Mouse (Mus musculus): ENCODE measurements around the gene Etv6.

The Etv6 gene

DNA sequence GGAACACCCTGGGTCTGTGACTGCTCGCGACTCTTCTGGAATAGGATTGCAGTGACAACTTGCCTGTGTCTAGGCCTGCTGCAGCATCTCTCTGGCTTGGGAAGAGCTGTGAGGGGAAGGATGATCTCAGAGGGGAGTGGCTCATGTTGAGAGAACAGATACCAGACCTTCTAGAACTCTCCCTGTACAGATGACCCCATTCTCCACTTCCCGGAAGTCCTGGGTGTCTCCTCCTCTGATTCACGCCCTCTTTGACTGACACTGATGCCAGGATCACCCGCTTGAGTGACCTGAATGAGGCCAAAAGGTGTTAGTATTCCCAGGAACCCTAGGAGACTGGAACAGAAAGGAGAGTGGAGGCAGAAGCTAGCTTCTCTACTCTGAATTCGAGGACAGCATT, 137.9 kb downstream of the Etv6 start:
- no peak for DNase-seq

DNA sequence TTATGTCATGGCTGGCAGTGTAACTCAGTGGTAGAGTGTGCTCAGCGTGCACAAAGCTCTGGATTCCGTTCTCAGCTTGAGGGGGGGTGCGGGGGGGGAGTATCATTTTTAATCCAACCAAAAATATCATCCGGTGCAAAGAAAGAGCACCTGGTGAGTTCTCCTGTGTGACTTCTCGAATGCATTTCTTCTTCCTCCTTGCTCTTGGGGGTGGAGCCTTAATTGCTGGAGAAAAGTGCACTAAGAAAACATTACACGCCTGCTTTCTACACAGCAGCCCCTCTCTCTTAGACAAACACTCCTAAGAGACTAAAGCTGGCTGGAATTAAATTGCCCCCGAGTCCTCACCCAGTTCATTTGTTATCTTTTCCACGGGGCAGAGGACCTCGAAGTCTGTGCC, 139.6 kb downstream of the Etv6 start:
- no peak for DNase-seq

DNA sequence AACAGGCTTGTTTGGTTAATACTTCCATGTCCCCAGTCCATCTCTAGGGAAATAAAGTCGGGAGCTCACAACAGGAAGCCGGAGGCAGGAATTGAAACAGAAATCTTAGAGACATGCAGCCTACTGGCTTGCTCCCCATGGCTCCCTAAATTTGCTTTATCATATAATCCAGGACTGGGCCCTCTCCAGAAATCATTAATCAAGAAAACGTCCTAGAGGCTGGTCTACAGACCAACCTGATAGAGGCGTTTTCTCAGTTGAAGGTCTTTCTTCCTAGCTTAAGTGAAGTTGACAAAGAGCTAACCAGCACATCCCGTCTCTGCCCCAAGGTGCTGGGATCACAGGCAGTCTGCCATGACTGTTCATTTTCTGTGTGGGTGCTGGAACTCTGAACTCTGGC, 141.7 kb downstream of the Etv6 start:
- no peak for DNase-seq

DNA sequence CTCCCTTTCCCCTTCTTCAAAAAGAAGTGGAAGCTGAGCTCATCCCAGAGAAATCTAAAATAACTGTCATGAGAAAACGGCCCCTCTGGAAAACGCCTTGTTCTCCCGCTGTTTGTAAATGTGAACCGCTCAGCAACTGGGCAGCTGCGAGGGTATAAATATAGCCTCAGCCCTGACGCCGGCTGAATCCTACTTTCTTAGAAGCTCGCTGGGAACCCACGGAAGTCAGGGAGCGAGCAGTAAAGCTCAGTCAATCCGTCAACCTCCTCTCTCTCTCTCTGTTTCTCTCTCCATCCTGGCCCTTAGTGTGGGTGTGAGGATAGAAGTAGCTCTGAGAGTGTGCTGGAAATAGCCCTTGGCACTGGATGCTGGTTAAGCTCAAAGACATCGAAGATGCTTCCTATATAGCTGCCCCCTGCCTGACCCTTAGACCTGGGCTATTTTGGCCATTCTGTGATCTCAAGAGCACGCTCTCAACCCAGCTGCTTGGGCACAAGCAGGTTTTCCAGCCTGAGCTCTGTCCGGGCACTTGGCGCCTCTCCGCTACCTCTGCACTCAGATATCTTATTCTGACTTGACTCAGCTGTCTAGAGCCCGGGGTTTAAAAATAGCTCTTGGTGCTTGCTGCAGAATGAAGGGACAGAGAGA, 146.9 kb downstream of the Etv6 start:
- DNase-seq: no peak

DNA sequence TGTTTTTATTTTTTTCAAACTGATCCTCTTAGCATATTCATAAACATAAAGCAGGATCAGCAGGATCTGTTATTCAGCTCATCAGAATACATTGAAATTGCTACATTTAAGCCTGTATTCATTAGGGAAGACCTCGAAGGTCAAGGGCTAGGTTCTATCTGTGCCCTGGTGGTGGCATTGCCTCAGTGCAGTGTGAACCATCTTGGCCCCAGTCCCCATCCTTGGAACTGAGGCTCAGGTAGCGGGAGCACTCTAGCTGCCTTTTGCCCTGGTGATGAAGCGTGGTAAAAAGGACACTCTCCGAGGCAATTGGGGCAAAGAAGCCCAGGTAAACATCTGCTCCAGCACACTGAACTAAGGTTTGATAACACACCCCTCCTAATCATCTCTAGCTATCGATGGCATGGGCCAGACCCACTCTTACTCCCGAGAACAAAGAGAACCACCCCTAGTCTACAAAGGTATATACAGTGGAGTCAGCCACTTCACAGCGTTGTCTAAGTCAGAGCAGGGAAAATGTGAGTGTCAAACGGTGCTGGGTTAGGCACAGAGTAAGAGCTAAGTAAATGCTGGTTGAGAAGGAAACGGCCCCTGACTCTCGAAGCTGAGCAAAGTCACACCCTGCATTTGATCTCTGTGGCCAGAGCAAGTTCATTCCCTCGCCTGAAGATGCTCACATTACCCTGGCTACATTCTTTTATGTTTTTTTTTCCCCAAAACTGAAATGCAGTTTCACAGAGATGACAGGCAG, 148.3 kb downstream of the Etv6 start:
- DNase-seq: peak in 1 of 2 experiments; percentile 47

DNA sequence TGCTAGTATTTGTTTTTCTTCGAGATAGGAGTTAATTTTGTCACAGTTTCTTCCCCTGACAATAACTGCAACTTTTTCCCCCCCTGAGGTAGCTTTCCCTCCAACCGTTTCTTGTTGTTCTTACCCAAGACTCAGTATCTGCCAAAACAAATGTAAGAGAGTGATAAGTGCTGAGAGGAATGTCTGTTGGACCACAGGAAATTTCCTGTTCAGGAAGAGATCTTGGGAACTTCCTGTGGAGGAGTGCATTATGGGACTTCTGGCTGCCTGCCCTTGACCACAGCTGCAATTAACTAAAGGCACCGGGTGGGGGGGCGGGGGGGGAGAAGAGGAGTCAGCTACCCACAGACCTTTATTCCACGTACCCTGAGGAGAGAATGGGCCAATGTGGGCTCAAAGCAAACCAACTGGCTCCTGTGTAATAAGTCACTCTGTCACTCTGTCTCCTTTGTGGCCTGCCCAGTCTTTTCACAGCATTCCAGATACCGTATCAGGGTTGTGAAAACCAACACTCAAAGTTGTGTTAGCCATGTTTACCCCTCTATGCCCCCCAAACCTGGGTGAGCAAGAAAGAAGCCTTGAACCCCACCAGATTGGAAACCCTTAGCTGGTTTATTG, 150.9 kb downstream of the Etv6 start:
- DNase-seq: peak; percentile 76 to 83

DNA sequence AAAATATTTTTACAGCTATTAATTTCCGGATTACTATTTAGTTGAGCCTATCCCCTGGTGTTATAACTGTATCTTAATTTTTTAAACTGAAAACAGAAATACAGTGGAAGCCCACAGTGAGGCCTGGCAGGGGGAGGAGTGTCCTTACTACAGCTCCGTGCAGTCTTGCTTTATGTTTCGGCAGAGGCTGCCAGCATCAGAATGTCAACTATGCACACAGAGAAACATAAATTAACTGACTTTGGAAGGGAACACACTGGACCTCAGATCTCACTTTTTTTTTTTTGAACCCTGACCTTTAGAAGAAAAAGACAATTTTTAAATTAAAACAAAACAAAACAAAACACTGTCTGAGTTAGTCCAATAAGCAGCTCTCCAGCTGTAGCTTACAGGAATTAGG, 153.2 kb downstream of the Etv6 start:
- DNase-seq: no peak

DNA sequence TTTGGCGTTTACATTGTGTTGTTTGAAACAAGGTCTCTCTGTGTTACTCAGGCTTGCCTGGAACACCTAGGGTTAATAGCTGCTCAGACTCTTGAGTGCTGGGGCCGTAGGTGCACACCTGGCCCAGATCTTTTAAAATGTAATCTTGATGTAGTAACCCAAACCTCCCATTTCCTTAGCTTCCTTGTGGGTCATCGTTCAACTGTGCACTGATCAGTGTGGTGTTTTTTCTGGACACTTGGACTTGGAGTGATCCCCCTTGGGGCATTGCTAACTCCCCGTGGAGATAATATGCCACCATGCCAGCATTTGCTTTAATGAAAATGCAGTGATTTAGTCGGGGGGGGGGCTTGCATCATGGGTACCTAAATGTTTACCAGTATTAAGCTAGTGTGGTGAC, 153.7 kb downstream of the Etv6 start:
- DNase-seq: no peak

DNA sequence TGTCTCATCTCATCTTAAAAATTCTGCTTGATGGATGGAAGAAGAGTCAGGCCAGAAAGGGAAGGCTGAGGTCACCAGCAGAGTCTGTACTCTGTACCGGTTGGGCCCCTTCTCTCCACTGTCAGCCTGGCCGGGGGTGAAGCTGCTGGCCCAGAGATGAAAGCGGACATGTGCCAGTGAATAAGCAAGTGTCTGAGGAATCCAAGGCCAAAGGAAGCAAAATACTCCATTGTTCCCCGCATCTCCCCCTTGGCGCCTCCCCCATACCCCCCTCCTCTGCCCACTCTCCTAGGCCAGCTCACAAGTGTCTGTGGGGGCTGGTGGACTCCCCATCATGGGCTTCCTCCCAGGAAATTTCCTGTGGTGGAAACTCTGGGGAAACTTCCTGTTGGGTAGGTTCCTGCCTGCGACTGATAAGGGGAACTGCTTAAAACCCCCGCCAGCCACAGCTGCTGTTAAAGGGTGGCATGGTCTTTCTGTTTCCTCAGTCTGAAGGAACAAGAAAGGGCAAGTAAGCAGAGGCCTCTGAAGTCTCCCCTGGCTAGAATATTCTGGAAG, 154.2 kb downstream of the Etv6 start:
- DNase-seq: peak; percentile 42 to 48

DNA sequence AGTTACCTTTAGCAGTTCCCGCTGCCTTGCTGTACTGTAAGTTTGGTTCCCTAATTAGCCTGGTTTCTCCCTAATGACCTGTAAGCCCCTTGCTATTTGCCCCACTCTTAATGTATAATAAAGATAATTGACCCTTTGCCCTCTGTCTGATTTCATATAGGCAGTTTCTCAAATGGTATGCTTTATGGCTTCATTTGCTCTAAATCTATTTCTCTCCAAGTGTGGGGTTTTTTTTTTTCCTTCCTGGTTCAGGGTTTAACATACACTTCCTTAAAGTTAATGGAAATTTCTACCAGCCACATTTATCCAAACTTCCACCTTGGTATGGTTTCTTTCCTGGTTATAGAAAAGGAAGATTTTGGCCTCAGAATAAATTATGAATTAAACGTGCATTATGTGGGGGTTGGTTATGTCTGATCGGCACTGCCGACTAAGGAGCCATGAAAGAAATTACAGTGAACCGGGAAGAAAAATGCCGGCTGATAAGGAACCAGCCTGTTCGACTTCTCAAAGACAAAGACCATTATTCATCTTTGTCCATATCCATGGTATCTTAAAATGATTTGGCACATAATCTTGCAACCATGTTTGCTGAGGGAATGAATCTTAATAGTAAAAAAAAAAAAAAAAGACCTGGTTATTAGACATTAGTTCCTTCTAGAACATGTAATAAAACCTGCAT, 155.2 kb downstream of the Etv6 start:
- DNase-seq: no peak

DNA sequence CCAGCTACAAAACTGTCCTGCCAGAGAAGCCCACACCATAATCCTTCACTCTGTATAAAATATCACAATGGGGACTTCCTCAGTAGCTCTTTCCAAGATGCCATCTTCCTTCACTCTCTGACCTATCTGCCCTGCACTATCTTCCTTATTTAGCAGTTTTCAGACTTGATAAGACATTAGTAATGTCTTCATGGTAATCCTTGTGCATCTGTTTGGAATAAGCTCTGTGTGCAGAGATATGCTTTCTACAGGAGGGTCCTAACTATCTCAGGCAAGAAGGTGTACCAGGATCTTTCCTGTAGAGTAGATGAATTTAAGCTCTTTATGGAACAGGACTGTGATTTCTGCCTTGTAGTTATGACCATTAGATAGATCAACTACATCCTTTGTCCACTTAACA, 157.2 kb downstream of the Etv6 start:
- DNase-seq: no peak

DNA sequence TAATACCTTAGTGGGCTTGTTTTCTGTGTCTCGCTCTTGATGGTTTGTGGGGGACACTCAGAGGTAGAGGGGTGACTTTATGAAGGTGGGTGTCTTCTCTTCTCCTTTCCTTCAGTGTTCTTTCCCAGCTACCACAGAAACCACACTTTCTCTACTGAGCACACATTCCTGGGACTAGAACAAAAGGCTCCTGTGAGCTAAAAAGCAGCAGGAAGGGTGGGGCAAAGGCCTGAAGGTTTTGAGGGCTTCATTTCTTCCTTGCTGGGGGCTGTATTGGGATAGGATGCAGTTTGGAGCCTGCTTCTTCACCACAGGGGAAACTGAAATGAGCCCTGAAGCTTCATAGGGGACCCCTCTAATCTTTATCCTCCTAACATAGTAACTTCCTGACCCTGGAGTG, 164.4 kb downstream of the Etv6 start:
- no peak for DNase-seq

DNA sequence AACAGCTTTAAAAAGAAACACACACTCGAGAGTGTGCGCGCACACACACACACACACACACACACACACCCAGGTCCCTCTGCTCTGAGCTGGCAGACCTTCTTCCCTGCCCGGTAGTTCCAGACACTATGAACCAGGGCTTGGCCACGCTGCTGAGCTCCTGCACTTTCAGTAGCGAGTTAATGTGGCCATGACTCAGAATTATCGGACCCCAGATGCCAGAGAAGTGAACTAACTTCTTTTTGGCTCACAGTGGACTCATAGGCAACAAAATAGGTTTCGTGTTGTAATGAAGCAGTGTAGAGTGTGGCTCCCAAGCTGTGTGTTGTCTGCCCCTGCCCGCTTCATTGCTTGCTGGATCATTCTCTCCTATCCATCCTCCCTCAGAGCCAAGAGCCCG, 165.1 kb downstream of the Etv6 start:
- DNase-seq: no peak

DNA sequence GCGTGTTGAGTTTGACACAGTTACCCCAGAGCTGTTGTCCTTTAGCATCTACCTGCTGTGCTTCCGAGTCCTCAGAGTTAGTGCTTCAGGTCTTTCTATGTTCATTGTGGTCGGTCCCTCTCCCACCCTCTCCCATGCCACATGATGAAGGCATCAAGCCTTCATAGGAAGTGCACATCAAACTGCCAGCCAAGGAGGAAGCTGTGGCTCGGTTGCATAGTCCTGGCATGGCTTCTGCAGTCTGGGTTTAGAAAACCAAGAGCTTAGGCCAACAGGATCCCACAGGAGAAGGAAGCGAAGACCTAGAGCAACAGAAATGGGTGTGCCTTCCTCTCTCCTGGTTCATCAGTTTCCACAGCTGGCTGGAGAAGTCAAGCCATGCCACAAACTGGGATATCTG, 166.7 kb downstream of the Etv6 start:
- DNase-seq: no peak

DNA sequence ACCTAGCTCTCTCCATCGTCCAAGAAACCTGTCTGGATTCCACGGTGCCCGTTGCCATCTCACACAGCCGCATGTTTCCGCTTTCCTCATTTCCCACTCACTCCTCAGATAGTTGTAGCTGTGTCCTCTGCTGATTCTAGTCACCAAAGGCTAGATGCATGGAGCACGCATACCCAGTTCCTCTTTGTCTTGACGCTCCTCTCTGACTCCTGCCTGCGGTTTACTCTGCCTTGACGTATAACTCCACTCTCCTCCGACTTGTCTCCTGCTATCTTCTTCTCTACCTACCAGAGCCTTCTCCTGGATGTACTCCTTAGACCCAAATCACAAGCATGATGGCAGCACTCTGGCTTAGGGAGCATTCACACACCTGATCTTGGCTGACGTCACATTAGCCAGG, 169.7 kb downstream of the Etv6 start:
- no peak for DNase-seq

DNA sequence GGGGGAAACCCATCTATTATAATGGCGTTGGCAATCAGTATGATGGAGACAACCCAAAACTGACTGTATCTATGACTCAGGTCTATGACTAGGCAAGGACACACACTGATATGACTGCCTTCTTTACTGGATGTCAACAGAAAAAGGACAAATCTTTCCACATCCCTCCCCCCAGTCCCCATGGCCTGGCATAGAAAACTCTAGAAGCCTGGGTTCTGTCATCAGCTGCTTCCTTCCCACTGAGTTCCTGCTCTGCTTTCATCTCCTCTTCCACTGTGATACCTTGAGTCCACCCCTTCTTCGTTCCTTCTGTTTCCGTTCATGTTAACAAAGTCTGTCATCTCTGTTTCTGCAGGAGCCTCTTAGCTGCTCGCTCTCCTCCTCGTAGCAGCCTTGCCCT, 170.2 kb downstream of the Etv6 start:
- DNase-seq: no peak

DNA sequence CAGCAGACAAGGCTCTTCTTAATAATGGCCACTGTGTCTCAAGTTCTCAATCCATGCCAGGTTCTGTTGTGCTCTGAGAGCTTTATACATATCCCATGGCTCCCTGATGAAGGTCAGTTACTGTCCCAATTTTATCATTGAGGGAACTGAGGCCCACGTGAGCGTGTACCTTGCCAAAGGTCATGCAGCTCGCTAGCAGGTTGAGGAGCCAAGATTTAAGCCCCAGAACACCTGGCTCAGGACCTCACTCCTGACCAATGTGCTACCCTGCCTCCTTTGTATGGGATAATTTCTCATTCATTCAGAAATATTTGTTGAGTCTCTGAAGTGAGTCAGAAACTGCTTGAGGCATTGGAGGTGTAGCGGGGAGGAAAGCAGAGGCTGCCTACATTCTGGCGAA, 170.8 kb downstream of the Etv6 start:
- no peak for DNase-seq

DNA sequence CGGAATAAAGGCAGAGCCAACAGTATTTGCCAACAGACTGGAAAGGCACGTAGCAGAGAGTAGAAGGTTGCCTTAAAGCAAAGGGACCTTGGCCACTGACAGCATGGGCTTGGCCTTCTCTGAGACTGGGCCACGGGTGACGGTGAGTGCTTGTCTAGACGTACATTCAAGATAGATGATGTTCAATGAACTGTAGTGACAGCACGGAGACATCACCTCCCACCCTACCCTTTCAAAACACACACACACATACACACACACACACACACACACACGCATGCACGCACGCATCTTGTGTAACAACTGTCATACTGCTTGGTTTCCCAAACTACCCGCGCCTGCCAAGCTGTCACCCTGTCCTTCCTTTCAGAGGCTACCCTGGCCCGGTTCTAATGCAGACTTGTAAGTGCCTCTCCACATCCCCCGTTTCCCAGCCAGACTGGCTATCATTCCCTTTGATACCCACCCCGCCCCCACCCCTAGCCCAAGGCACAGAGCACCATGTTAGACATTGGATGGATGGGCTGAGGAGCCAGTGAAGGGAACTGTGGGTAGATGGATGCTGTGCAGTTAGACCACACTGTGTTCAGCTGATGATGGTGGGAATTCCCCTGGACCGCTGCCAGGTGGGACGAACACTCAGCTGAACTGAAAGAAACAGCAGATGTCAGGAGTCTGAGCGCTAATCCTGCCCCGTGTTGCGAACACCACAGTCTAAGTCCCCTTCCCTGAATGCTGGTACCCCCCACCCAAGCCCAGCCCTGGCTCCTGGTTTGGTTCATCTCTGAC, 172.1 kb downstream of the Etv6 start:
- DNase-seq: peak in 1 of 2 experiments; percentile 63

DNA sequence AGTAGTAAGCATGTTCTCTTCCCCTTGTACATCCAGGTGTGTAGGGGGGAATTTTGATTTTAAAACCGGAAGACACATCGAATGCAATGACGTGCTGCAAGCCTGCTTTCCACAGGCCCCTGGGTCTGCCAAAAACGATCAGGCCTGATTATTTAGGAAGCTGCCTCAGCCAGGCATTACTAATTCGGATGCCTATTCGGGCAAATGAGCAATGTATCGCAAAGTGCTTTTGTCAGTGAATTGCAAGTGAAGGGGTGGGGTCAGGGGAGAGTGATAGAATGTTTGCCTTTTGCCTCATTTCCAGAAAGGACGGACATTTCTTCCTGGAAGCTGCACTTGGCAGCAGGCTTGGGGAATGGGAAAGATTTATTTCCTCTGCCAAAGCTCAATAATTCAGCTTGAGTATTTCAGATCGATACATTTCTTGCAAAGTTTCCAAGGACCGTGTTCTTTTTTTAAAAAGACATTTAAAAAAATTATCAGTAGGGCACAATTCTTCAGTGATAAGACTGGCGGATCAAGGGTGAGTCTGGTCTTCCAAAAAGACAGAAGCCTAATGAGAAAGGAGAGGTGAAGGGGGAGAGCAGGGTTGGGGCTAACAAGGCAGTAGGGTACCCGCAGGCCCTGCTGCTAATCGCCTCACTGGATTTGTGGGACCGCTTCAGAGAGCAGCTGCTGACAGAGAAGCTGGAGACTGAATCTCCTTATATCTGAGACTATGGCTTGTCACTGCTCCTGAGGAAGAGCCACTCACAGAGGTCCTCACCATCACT, 172.9 kb downstream of the Etv6 start:
- no peak for DNase-seq

DNA sequence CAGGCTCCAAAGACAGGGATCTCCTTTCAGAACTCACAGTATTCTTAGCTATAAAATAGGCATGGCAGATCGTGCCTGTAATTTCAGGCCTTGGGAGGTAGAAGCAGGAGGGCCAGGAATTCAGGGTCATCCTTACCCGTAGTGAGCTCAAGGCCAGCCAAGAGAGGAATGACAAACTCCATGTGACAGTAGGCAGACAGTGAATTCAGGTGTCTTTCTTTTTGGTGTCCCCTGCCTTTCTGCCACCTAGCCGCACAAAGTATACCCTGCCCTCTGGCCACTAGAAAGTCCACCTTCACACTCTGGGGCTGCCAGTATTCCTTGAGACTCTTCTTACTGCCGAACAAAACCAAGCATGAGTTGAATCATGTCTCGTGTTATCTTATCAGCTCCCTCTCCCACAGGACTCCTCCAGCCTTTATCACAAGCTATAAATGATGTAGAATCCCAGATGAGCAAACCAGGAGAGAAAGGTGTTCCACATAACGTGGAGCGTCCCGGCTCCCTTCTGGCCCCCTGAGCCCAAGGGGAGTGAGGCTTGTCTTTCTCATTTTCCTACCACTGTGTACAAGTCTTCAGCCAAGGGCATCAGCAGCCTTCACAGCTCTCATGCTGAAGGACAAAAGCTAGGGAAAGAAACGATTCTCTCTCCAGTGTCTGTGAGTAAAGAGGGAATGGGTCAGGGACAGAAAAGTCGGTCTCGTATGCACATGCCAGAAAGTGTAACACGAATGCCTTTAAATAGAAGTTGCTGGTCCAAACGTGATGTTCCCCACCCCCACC, 175.4 kb downstream of the Etv6 start:
- DNase-seq: no peak

DNA sequence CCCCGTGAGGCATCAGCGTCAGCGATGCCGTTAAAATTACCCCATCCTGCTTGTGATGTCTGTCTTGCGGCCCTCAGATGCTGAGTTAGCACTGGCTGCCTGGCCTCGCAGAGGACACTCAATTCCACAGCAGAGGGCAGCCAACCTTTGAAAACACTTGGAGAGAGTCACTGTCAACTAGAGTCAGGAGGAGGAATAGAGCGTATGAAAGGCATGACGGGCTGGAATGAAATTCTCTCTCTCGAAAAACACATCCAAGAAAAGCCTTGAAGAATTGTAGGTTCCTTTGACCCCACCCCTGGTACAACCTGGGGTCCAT, 175.9 kb downstream of the Etv6 start:
- DNase-seq: peak in 1 of 2 experiments; percentile 48

Data from kidney, postnatal 36 days (tissue).